Mouse (Mus musculus) neutrophil, adult 83 days (primary cell): ENCODE results near the gene AI464131. TPM values are rescaled to one million over a fixed set of nuclear protein-coding genes. Genes with fewer than 3 reads are reported as not detected.

Experiments
- total RNA-seq, 2 experiments: library from RNA; stranded (reverse); gene quantifications; one replicate each; pipeline ENCODE4 v1.2.4; 2023

The AI464131 gene
- total RNA-seq, result under 1 TPM in 1 of 2 experiments, not detected in 1; 0.13 TPM

GRCm38 (mm10) chr4:41502986-41503412 is at the start of gene AI464131:
Gene AI464131 (minus strand): TSS chr4:41503076.

GRCm38 (mm10) chr4:41517233-41517632 is 14.4 kb upstream of the AI464131 start, which contains the start of gene 1110017D15Rik:
Gene 1110017D15Rik (minus strand): TSS chr4:41517333.

GRCm38 (mm10) chr4:41464345-41465286 is 38.3 kb downstream of the AI464131 start, which contains the start of the genes Kif24 and Nudt2:
Gene Kif24 (minus strand): TSS chr4:41464887.
Gene Nudt2 (plus strand): TSS chr4:41465151.

Other genes with a start within 250 kb of the AI464131 start
- gene Ubap2, start 227.9 kb downstream of the AI464131 start, total RNA-seq, result 10 to 100 TPM; 33.3 to 36.1 TPM
- gene Dcaf12, start 188.2 kb downstream of the AI464131 start, total RNA-seq, result 10 to 100 TPM; 69.8 to 77.3 TPM
- gene Ubap1, start 154.1 kb downstream of the AI464131 start, total RNA-seq, result 10 to 100 TPM; 50.5 to 73.9 TPM
- 10 to 100 TPM in 1 of 2 experiments, 1 to 10 TPM in 1; 9.7 to 11.7 TPM for gene Kif24, start 38.2 kb downstream of the AI464131 start, total RNA-seq
- 1 to 10 TPM; 4.0 to 4.9 TPM for gene Nudt2, start 37.9 kb downstream of the AI464131 start, total RNA-seq
- gene 1110017D15Rik, start 14.3 kb upstream of the AI464131 start, total RNA-seq, result not detected
- 10 to 100 TPM; 17.3 to 21.2 TPM for gene Fam219a, start 66.5 kb upstream of the AI464131 start, total RNA-seq
- not detected for gene Dnaic1, start 66.7 kb upstream of the AI464131 start, total RNA-seq
- gene Enho, start 137.2 kb upstream of the AI464131 start, total RNA-seq, result not detected
- not detected for gene Cntfr, start 194.0 kb upstream of the AI464131 start, total RNA-seq
- 10 to 100 TPM in 1 of 2 experiments, 1 to 10 TPM in 1; 5.9 to 10.2 TPM for gene Il11ra1, start 196.9 kb upstream of the AI464131 start, total RNA-seq
- 10 to 100 TPM; 16.5 to 18.3 TPM for gene Rpp25l, start 210.5 kb upstream of the AI464131 start, total RNA-seq
- gene Dctn3, start 220.1 kb upstream of the AI464131 start, total RNA-seq, result 10 to 100 TPM; 63.4 to 85.0 TPM
- under 1 TPM in 1 of 2 experiments, not detected in 1; 0.31 TPM for gene Arid3c, start 228.1 kb upstream of the AI464131 start, total RNA-seq